Mouse (Mus musculus) liver, embryonic 14.5 days (tissue): ENCODE measurements around the gene Celf1. TPM values are rescaled to one million over a fixed set of nuclear protein-coding genes. Genes with fewer than 3 reads are reported as not detected.
A peak's percentile ranks its signal among the peaks of the same experiment; 100 is the strongest.

Source experiments
- ATAC-seq: fragments of 200-750 bp; cut with Nextera tagmentation; 2 replicates; pipeline ENCODE4 v1.8.0; 2017; ENCODE audit warnings: moderate number of reproducible peaks, mild to moderate bottlenecking, moderate library complexity; ENCODE audit not compliant: insufficient read depth
- DNase-seq, 3 experiments: peaks; one replicate each; pipeline ENCODE4 v3.0.0-alpha.2; 2012 to 2013; ENCODE audit warnings: low read depth in 3 of 3, low spot score in 3 of 3
- H3K27ac ChIP-seq: fragments of 300-500 bp; sonication (generic); 2 replicates; pipeline ENCODE4 v1.5.1; 2014; ENCODE audit warnings: moderate library complexity, mild to moderate bottlenecking, control low read depth, inconsistent platforms
- H3K27me3 ChIP-seq: fragments of 300-500 bp; sonication (generic); 2 replicates; pipeline ENCODE4 v1.6.1; 2014; ENCODE audit warnings: mild to moderate bottlenecking, low read length, moderate library complexity; ENCODE audit not compliant: control insufficient read depth, insufficient read depth
- H3K36me3 ChIP-seq: fragments of 300-500 bp; sonication (generic); replicated peaks from 2 replicates; pipeline ENCODE4 v1.6.1; 2014; ENCODE audit warnings: low read depth; ENCODE audit not compliant: control insufficient read depth, insufficient read depth
- H3K4me1 ChIP-seq, 2 experiments: fragments of 200-500 bp in 1 of 2; fragments of 300-500 bp in 1 of 2; sonication (generic) in 1 of 2; replicated peaks; 2 replicates each; pipeline ENCODE4 v1.6.1; 2012 to 2014; ENCODE audit warnings: antibody characterized with exemption in 1 of 2, inconsistent platforms in 1 of 2, low read length in 1 of 2; ENCODE audit not compliant: control insufficient read depth in 2 of 2, insufficient read depth in 2 of 2
- H3K4me2 ChIP-seq: fragments of 300-500 bp; sonication (generic); 2 replicates; pipeline ENCODE4 v1.6.1; 2014; ENCODE audit warnings: low read depth, mild to moderate bottlenecking, control low read depth, moderate library complexity
- H3K4me3 ChIP-seq, 2 experiments: fragments of 200-500 bp in 1 of 2; fragments of 300-500 bp in 1 of 2; sonication (generic) in 1 of 2; 2 replicates each; pipeline ENCODE4 v1.5.1; 2012 to 2014; ENCODE audit warnings: low read depth in 2 of 2, low read length in 2 of 2, mild to moderate bottlenecking in 2 of 2, control low read depth in 1 of 2, inconsistent platforms in 1 of 2, moderate library complexity in 1 of 2; ENCODE audit not compliant: insufficient read depth in 1 of 2
- H3K9ac ChIP-seq: fragments of 300-500 bp; sonication (generic); replicated peaks from 2 replicates; pipeline ENCODE4 v1.6.1; 2014; ENCODE audit warnings: mild to moderate bottlenecking, control low read depth, moderate library complexity
- H3K9me3 ChIP-seq: fragments of 300-500 bp; sonication (generic); 2 replicates; pipeline ENCODE4 v1.6.1; 2016; ENCODE audit warnings: low read length, mixed read lengths; ENCODE audit not compliant: control insufficient read depth
- CTCF ChIP-seq: IDR thresholded peaks from 2 replicates; pipeline ENCODE4 v1.5.1; 2016; ENCODE audit warnings: antibody characterized with exemption, low read depth, control low read depth
- EP300 ChIP-seq: IDR thresholded peaks from 2 replicates; pipeline ENCODE4 v1.6.1; 2016; ENCODE audit warnings: antibody characterized with exemption, low read depth
- WGBS: fragments of 180-500 bp; shearing (Covaris S2); extraction: QIAGEN DNeasy Blood & Tissue Kit; methylation state at CpG from one replicate; pipeline ENCODE4 v1.1.7; 2014; ENCODE audit not compliant: insufficient replicate concordance; 5-methylcytosine and 5-hydroxymethylcytosine counted together
- polyA plus RNA-seq, 2 experiments: library from polyadenylated mRNA; depleted of rRNA in 1 of 2; stranded (reverse) in 1 of 2; unstranded in 1 of 2; fragments of >200 nt; fragmentation: Nextera tagmentation in 1 of 2; extraction: Ambion mirVana in 1 of 2; gene quantifications; 2 replicates each; pipeline versions ENCODE4 v1.2.1 to v1.2.3; 2012 to 2014

Celf1 gene
- polyA plus RNA-seq, 2 experiments = 33.5 to 37.9 TPM

- Histone ChIP-seq H3K4me3 (no peak overlapping the region), H3K27ac (no peak overlapping the region), H3K4me1 (peaks cover 2 to 19% of the 10 kb centered on the region in 2 experiments; a peak in 3 of 4 replicates), H3K36me3 (peaks cover 36% of the 10 kb centered on the region), H3K9me3 (no peaks in the 10 kb centered on the region), H3K27me3 (no peaks in the 10 kb centered on the region), H3K9ac (no peak overlapping the region), H3K4me2 (no peak overlapping the region)
- TF ChIP-seq CTCF (no peak), EP300 (no peak)
- 94% methylated on average over 2 of the region's 2 CpGs for WGBS
- no peak for DNase-seq
- no peak for ATAC-seq
These were observed 26.5 kb upstream of the Celf1 start for GRCm38 (mm10) chr2:90913671-90914070.

GRCm38 (mm10) chr2:90915516-90915915, 24.7 kb upstream of the Celf1 start:
- Histone ChIP-seq H3K27me3 (no peaks in the 10 kb centered on the region), H3K4me3 (no peak overlapping the region), H3K36me3 (peaks cover 22% of the 10 kb centered on the region), H3K9ac (no peak overlapping the region), H3K27ac (no peak overlapping the region), H3K4me1 (peaks cover 2 to 19% of the 10 kb centered on the region in 2 experiments; a peak in 3 of 4 replicates), H3K9me3 (no peaks in the 10 kb centered on the region), H3K4me2 (peak overlapping the region; percentile 91)
- WGBS = 77% methylated on average over 1 of the region's 1 CpGs
- TF ChIP-seq EP300 (no peak), CTCF (no peak)
- DNase-seq (no peak), ATAC-seq (no peak)

- Histone ChIP-seq H3K27ac (peak overlapping the region; percentile 23), H3K9ac (peak overlapping the region; percentile 89), H3K4me2 (peak overlapping the region; percentile 91), H3K27me3 (no peaks in the 10 kb centered on the region), H3K9me3 (no peaks in the 10 kb centered on the region), H3K36me3 (peaks cover 12% of the 10 kb centered on the region), H3K4me3 (peak overlapping the region; percentile 75 to 85), H3K4me1 (peaks cover 2 to 19% of the 10 kb centered on the region in 2 experiments; a peak in 3 of 4 replicates)
- WGBS = 18% methylated on average over 7 of the region's 7 CpGs
- no peak for DNase-seq
- ATAC-seq = no peak
- TF ChIP-seq EP300 = no peak
- TF ChIP-seq CTCF = no peak
These were observed 23.5 kb upstream of the Celf1 start for GRCm38 (mm10) chr2:90916560-90917232.

- peak overlapping the region; percentile 89 for H3K9ac ChIP-seq
- H3K9me3 ChIP-seq = no peaks in the 10 kb centered on the region
- peak overlapping the region; percentile 91 for H3K4me2 ChIP-seq
- WGBS = under 1% methylated on average over 73 of the region's 73 CpGs
- peaks cover 2 to 19% of the 10 kb centered on the region in 2 experiments; a peak in 3 of 4 replicates for H3K4me1 ChIP-seq
- DNase-seq (peak in 1 of 3 experiments; percentile 47), ATAC-seq (peak; percentile 89)
- no peaks in the 10 kb centered on the region for H3K27me3 ChIP-seq
- peaks cover 7% of the 10 kb centered on the region for H3K36me3 ChIP-seq
- peak overlapping the region; percentile 75 to 85 for H3K4me3 ChIP-seq
- no peak for TF ChIP-seq CTCF
- TF ChIP-seq EP300 = no peak
- H3K27ac ChIP-seq = peak overlapping the region; percentile 23
These were observed 22.8 kb upstream of the Celf1 start for GRCm38 (mm10) chr2:90917233-90917998.
